Mouse (Mus musculus) cerebellum, postnatal 25 days (tissue): ENCODE measurements around the gene Gm2a.
"Not testable (repeated sequence)": the region's sequence is repeated elsewhere in the genome, so short reads cannot be mapped to it uniquely, and the experiment has no call there.

ENCODE experiments used
- DNase-seq, 2 experiments: peaks; one replicate each; pipeline ENCODE4 v3.0.0; 2021; ENCODE audit warnings: mixed read lengths in 2 of 2

Gene Gm2a

DNA sequence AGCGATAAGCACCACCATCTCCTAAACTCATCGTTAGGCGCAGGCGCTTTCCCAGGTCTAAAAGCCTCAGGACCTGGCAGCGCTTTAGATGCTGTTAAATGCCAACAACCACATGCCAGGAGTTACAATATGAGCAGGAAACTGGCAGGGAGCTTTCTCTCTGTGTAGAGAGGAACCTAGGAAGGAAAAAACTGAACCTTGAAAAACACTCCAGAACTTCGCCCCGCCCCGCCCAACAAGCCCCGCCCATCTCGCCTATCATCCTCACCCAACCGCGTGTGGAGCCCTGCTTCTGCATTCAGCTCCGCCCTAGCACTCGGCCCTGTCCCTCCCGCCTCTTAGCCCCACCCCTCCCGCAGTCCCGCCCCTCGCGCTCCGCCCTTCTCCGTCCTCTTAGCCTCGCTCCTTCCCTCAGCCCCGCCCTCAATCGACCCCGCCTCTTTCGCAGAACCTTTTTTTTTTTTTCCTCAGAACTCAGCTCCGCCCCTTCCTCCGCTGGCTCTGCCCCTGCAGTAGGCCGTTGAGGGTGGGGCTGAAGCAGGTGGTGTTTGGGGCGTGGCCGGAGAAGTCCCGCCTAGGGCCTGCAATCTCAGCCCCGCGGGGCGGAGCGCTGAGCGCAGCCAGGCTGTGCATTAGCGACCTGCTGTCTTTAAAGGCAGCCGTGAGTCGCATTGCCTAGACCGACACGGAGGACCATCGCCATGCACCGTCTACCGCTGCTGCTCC, at the start of gene Gm2a:
Gm2a (plus strand) TSS at position 653 of the 726 bp plus-strand sequence.
- peak; percentile 94 to 96 for DNase-seq

- DNase-seq, result no peak
Observed at GRCm38 (mm10) chr11:55050837-55051510, 46.9 kb upstream of the Gm2a start.

GRCm38 (mm10) chr11:55057511-55057910, 40.4 kb upstream of the Gm2a start:
- DNase-seq, result no peak

GRCm38 (mm10) chr11:55060802-55061201, 37.1 kb upstream of the Gm2a start:
- no peak for DNase-seq

DNA sequence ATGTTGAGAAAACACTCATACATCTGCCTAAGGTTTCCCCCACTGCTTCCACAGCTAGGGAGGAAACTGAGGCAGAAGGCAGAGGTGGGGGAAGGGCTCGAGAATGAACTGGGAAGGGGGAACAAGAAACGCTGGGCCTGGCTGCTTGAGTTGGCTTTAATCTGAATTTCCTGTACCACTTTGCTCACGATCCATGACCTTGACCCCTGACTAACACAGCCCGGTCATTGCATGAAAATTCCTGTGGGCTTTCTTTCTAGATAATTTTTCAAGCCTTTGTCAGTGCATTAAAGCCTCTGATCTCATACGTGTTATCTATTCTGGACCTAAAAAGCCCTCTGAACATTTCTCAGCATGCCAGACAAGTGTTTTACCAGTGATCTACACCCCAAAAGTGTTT, 35.1 kb upstream of the Gm2a start:
- DNase-seq, result no peak

- no peak for DNase-seq
Observed at GRCm38 (mm10) chr11:55066921-55067320, 31.0 kb upstream of the Gm2a start.

GRCm38 (mm10) chr11:55069023-55069422, 28.9 kb upstream of the Gm2a start:
- DNase-seq, result no peak

DNA sequence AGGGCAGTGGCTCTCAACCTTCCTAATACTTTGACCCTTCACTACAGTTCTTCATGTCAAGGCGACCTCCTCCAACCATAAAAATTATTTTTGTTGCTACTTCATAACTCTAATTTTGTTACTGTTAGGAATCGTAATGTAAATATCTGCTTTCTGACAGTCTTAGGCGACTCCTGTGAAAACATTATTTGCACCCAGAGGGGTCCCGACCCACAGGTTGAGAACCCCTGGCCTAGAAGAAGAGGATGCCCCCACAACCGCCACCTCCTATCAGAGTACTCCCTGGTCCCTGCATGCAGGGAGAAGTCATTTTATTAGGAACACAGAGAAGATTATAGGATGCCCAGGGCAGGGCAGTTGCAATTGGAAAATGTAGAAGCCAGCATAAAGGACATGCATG, 26.6 kb upstream of the Gm2a start:
- no peak for DNase-seq

- no peak for DNase-seq
Observed at GRCm38 (mm10) chr11:55072467-55072866, 25.4 kb upstream of the Gm2a start.

DNA sequence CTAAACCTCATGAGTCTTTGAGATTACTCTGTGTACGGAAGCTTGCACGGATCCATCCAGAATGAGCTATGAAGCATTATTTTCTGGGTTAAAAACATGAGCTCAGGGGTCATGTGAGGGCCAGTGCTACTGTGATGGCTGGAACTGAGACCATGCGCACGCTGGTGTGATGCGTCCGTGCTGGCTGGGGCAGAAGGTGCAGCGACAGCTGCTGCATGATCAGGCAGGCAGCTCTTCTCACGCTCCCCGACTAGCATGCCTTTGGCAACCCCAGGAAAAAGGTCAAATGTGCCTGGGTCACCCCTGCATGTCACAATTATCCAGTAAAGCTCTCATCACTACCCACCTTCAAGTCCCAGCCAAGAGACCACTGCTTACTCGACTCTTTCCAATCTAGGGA, 24.7 kb upstream of the Gm2a start:
- DNase-seq, result no peak

DNA sequence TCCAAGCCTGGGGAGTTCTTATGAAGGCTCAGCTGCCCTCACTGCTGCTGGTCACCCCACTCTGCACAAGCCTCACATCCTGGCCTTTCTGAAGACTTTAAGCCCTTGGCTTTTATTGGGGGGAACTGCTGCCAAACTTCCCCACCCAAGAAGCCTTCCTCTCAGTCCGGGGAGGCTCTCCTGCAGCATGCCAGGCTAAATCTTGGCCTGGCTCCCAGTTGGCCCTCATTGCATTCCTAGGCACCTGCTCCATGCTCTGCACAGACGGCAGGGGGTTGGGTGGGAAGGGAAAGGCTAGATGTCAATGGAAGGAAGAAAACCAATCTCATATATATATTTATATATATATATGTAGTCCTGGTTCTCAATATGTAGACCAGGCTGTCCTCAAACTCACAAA, 22.3 kb upstream of the Gm2a start:
- DNase-seq, result peak; percentile 78 to 85

DNA sequence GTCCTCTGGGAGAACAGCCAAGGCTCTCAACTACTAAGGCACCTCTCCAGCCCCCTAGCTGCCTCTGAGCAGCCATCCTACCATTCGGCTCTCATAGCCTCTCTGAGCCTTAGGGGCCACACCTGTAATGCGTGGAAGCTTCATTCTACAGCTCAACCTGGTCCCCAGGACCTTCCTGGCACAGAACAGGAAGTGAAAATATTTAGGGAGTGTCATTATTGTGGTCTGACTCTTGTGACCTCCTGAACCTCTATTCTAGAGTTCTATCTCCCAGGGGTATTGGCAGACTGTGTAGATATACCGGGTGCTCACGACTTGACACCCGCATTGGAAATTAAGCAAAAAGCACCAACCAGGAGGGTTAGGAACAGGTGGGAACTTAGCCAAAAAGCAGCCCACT, 21.7 kb upstream of the Gm2a start:
- no peak for DNase-seq

GRCm38 (mm10) chr11:55077331-55078231, 20.3 kb upstream of the Gm2a start, which contains the start of gene Ccdc69:
Gene Ccdc69 (minus strand): TSS chr11:55078131.
- peak; percentile 71 to 75 for DNase-seq

- DNase-seq, result no peak
Observed at GRCm38 (mm10) chr11:55078502-55078901, 19.4 kb upstream of the Gm2a start.

DNA sequence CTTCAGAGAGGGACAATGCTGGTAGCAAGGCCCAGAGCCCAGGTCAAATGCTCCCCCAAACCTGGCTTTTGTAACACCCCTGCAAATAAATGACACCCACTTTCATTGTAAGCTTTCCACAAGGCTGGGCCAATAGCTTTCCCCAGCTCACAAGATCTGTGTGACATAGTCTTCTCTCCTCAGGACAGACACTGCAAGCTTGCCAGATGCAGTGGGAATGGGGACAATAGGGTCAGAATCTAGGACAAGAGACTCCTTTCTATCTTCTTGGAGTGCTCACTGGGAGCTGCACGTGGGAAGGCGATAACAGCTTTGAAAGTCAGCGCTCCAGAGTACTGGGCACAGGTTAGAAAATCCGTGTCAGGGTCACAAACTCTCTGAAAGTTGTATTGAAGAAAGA, 18.7 kb upstream of the Gm2a start:
- no peak for DNase-seq

- DNase-seq, result no peak
Observed at GRCm38 (mm10) chr11:55081206-55081605, 16.7 kb upstream of the Gm2a start.

- no peak for DNase-seq
Observed at GRCm38 (mm10) chr11:55084629-55085028, 13.3 kb upstream of the Gm2a start.

DNA sequence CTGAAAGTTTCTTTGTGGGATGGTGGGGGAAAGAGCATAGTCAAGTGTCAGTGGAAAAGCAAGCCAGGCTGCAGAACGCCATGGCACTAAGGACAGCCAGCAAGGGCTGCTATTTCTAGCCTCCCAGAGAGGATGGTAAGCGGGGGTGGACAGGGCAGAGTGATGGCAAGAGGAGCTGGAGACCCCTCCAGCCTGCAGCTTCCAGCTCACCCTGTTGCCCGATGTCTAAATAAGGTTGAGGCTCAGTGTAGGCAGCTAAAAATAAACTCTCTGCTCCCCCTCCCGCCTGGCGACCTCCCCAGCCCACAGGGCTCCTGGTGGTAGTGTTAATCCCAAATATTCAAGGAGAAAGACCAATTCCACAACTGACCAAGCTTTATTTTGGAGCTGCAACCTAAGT, 12.5 kb upstream of the Gm2a start:
- DNase-seq, result peak in 1 of 2 experiments; percentile 41

DNA sequence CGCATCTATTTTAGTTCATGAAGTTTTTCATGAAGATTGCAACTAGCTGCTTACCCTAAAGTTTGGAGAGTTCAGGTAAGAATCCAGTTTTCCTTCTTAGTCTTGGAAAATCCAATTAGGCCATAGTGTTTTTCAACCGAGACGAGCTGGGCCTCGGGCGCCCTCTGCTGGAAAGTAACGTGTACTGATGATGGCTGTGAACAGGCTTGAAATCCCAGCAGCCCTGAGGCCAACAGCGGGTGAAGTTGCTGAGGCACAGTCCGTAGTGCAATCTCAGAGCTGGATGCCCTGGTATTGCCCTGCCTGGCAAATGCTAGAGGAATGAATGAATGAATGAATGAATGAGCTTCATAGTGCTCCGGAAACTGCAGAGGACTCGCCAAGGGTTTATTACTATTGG, 10.9 kb upstream of the Gm2a start:
- peak; percentile 80 to 87 for DNase-seq

GRCm38 (mm10) chr11:55089892-55090291, 8.0 kb upstream of the Gm2a start:
- DNase-seq, result no peak

DNA sequence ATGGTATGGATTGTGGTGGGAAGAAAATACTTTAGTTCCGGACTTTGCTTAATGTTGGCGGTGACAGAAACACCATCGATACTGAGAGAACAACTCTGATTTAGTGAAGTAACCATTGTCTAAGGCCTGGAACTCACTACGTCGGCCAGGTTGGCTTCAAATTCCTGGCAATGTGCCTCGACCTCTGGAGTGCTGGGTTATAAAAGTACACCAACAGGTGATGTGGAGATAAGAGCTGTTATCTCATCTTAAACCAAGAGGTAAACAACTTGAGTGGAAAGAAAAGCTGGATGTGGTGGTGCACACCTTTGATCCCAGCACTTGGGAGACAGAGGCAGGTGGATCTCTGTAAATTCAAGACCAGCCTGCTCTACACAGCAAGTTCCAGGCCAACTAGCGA, 4.8 kb upstream of the Gm2a start:
- DNase-seq, result no peak

GRCm38 (mm10) chr11:55096296-55096695, 1.6 kb upstream of the Gm2a start:
- not testable (repeated sequence) for DNase-seq

- DNase-seq, result no peak
Observed at GRCm38 (mm10) chr11:55096731-55097462, 1.0 kb upstream of the Gm2a start.
